Mouse (Mus musculus) forebrain, embryonic 15.5 days (tissue): ENCODE measurements around the gene Gm9817. TPM values are rescaled to one million over a fixed set of nuclear protein-coding genes. Genes with fewer than 3 reads are reported as not detected.
"Not testable (repeated sequence)": the region's sequence is repeated elsewhere in the genome, so short reads cannot be mapped to it uniquely, and the experiment has no call there.

Experiments
- ATAC-seq: fragments of 200-750 bp; cut with Nextera tagmentation; replicated peaks from 2 replicates; pipeline ENCODE4 v1.8.0; 2017; ENCODE audit warnings: mild to moderate bottlenecking, moderate TSS enrichment, moderate library complexity
- H3K27ac ChIP-seq: fragments of 300-500 bp; sonication (generic); replicated peaks from 2 replicates; pipeline ENCODE4 v1.5.1; 2015; ENCODE audit warnings: mild to moderate bottlenecking, inconsistent platforms
- H3K27me3 ChIP-seq: fragments of 300-500 bp; sonication (generic); 2 replicates; pipeline ENCODE4 v1.6.1; 2015; ENCODE audit warnings: inconsistent platforms
- H3K36me3 ChIP-seq: fragments of 300-500 bp; sonication (generic); 2 replicates; pipeline ENCODE4 v1.6.1; 2015; ENCODE audit warnings: mild to moderate bottlenecking, inconsistent platforms
- H3K4me1 ChIP-seq: fragments of 300-500 bp; sonication (generic); 2 replicates; pipeline ENCODE4 v1.6.1; 2015; ENCODE audit warnings: inconsistent platforms
- H3K4me2 ChIP-seq: fragments of 300-500 bp; sonication (generic); replicated peaks from 2 replicates; pipeline ENCODE4 v1.6.1; 2015; ENCODE audit warnings: mild to moderate bottlenecking, inconsistent platforms
- H3K4me3 ChIP-seq: fragments of 300-500 bp; sonication (generic); 2 replicates; pipeline ENCODE4 v1.5.1; 2015; ENCODE audit warnings: mild to moderate bottlenecking, inconsistent platforms
- H3K9ac ChIP-seq: fragments of 300-500 bp; sonication (generic); replicated peaks from 2 replicates; pipeline ENCODE4 v1.6.1; 2015; ENCODE audit warnings: mild to moderate bottlenecking, inconsistent platforms
- H3K9me3 ChIP-seq: fragments of 300-500 bp; sonication (generic); 2 replicates; pipeline ENCODE4 v1.6.1; 2016; ENCODE audit warnings: inconsistent platforms
- WGBS: fragments of 180-500 bp; shearing (Covaris S2); methylation state at CpG from one replicate; pipeline ENCODE4 v1.1.7; 2015; ENCODE audit warnings: mixed read lengths; 5-methylcytosine and 5-hydroxymethylcytosine counted together
- polyA plus RNA-seq: library from polyadenylated mRNA; unstranded; fragments of >200 nt; fragmentation: Nextera tagmentation; extraction: Ambion mirVana; gene quantifications from 2 replicates; pipeline ENCODE4 v1.2.1, GENCODE M21; 2015

Gm9817 gene
- 0.18 TPM in 1 of 2 replicates, not detected in the other for polyA plus RNA-seq

DNA sequence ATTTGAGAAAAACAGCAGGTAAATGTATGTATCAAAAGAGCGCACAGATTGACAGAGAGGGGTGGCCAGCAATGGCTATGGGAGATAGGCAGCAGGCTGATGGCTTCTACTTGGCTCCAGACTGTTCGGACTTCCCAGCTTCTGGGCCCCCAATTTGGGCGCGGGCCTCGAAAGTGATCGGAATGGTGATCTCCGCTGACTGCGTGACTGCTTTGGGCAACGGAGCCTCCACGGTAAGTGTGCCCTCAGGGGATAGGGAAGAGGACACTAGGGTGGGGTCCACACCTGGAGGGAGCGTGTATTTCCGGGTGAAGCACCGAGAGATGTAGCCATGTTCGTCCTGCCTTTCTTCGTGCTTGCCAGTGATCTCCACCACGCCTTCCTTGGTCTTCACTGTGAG lies at the start of gene Gm9817:
TSS of gene Gm9817 (plus strand) at position 301 of the 400 bp plus-strand sequence.
- not testable (repeated sequence) for H3K4me1 ChIP-seq, H3K9ac ChIP-seq, H3K36me3 ChIP-seq, ATAC-seq, H3K4me3 ChIP-seq, H3K27me3 ChIP-seq, H3K9me3 ChIP-seq, H3K4me2 ChIP-seq, H3K27ac ChIP-seq
- 60% methylated on average over 16 of the region's 16 CpGs for WGBS

DNA sequence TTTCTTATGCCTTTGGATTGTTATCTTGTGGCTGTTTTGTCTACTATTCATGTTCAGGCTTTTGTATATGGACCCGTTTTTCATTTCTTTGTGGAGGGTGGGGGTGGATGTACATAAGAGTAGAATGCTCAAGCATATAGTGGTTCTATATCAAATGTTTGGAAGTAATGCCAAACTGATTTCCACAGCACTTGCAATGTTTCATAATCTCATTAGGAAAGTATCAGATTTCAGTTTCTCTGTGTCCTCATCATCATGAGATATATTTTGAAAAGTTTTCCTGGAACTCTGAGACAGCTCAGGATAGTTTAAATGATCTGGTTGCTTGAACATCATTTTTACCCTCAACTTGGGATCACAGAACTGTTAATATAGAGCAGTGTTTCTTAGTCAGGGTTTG lies 48.7 kb upstream of the Gm9817 start:
- no peak overlapping the region for H3K27ac ChIP-seq
- no peaks in the 10 kb centered on the region for H3K36me3 ChIP-seq
- H3K9me3 ChIP-seq: no peaks in the 10 kb centered on the region
- no peak overlapping the region for H3K9ac ChIP-seq
- ATAC-seq: no peak
- H3K4me3 ChIP-seq: no peak overlapping the region
- H3K27me3 ChIP-seq: no peaks in the 10 kb centered on the region
- no peak overlapping the region for H3K4me2 ChIP-seq
- WGBS: 78% methylated on average over 1 of the region's 1 CpGs
- peaks cover 3% of the 10 kb centered on the region; the same call in 1 of the 2 replicates for H3K4me1 ChIP-seq

DNA sequence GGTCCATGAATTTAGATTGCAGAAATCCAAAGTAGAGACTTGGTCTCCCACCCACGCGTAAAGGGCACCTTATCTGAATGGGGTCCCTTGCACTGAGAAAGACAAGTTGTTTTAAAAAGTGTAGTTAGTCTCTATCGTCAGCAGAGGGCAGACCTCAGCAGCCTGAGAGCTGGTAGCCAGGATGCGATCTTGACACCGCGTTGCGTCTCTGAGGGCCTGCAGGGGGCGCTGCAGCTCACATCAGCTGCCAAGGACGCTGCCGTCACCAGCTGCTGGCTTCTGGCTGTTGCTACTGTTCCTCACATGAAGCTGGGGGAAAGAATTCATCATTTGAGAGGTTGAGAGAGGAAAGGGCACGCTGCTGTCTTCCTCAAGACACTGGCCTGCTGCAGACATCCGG lies 47.7 kb upstream of the Gm9817 start:
- no peaks in the 10 kb centered on the region for H3K36me3 ChIP-seq
- no peaks in the 10 kb centered on the region for H3K27me3 ChIP-seq
- peak; percentile 58; the same call in 1 of the 2 replicates for ATAC-seq
- no peak overlapping the region for H3K27ac ChIP-seq
- no peak overlapping the region for H3K9ac ChIP-seq
- no peak overlapping the region for H3K4me3 ChIP-seq
- H3K4me2 ChIP-seq: no peak overlapping the region
- no peaks in the 10 kb centered on the region for H3K9me3 ChIP-seq
- WGBS: 12% methylated on average over 12 of the region's 12 CpGs
- H3K4me1 ChIP-seq: peaks cover 3% of the 10 kb centered on the region; the same call in 1 of the 2 replicates

DNA sequence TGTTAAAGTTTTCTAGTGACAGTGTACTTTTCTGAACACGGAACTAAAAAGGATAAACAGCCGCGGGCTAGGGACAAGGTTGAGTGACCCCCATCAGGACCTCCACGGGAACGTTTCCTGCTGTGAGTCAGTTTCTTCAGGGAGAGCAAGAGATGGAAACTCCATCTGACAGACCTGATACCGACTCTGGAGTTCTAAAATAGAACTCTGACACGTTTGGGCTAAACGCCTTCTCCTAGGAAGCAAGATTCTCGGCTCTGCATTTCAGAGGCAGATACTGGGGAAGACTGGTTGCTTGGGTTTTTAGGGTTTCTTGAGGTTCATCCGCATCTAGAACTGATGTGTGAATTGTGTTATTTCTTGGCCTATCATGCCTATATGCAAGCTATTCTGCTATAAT lies 47.2 kb upstream of the Gm9817 start:
- no peaks in the 10 kb centered on the region for H3K36me3 ChIP-seq
- no peak overlapping the region for H3K27ac ChIP-seq
- WGBS: 79% methylated on average over 10 of the region's 10 CpGs
- H3K27me3 ChIP-seq: no peaks in the 10 kb centered on the region
- H3K9ac ChIP-seq: no peak overlapping the region
- H3K9me3 ChIP-seq: no peaks in the 10 kb centered on the region
- ATAC-seq: no peak
- no peak overlapping the region for H3K4me2 ChIP-seq
- H3K4me3 ChIP-seq: no peak overlapping the region
- peaks cover 3% of the 10 kb centered on the region; the same call in 1 of the 2 replicates for H3K4me1 ChIP-seq

DNA sequence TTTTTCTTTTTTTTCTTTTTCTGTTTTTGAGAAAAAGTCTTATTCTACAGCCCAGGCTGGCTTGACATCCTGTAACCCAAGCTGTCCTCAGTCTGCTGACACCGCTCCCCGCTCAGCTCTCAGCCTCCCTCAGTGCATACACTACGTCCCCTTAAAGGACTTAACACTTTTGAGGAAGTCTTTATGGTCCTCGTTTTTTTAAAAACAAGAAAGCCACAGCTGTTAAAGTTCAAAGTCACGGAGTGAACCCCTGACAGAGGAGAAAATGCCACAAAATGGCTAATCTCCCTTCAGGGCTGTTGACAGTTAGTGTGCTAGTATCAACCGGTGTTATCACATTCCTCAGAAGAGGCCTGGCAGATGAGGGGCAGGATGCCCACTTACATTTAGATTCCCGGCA lies 46.7 kb upstream of the Gm9817 start:
- Histone ChIP-seq H3K27me3 (no peaks in the 10 kb centered on the region), H3K4me1 (peaks cover 3% of the 10 kb centered on the region; the same call in 1 of the 2 replicates), H3K36me3 (no peaks in the 10 kb centered on the region), H3K4me2 (no peak overlapping the region), H3K9me3 (no peaks in the 10 kb centered on the region), H3K9ac (no peak overlapping the region), H3K4me3 (no peak overlapping the region), H3K27ac (no peak overlapping the region)
- 85% methylated on average over 7 of the region's 7 CpGs for WGBS
- no peak for ATAC-seq

DNA sequence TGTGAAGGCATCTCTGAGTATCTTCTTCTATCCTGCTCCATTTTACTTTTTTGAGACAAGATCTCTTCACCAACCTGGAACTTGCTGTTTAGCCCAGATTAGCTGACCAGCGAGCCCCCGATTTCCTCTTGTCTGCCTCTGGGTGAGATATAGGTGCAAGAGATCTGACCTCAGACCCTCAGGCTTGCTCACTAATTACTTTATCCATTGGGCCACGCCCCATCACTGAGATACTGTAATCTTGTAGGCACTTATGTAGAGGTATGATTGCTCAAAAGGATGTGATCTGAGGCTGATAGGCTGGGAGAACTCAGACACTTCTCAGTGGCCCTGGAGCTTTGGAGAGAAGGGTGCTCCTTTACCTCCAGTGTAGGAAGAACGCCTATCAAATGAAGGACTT lies 46.0 kb upstream of the Gm9817 start:
- WGBS: 89% methylated on average over 4 of the region's 4 CpGs
- H3K4me2 ChIP-seq: no peak overlapping the region
- no peak for ATAC-seq
- no peaks in the 10 kb centered on the region for H3K27me3 ChIP-seq
- no peak overlapping the region for H3K9ac ChIP-seq
- no peak overlapping the region for H3K4me3 ChIP-seq
- no peaks in the 10 kb centered on the region for H3K36me3 ChIP-seq
- no peaks in the 10 kb centered on the region for H3K9me3 ChIP-seq
- H3K27ac ChIP-seq: no peak overlapping the region
- H3K4me1 ChIP-seq: peaks cover 5% of the 10 kb centered on the region; the same call in 1 of the 2 replicates

DNA sequence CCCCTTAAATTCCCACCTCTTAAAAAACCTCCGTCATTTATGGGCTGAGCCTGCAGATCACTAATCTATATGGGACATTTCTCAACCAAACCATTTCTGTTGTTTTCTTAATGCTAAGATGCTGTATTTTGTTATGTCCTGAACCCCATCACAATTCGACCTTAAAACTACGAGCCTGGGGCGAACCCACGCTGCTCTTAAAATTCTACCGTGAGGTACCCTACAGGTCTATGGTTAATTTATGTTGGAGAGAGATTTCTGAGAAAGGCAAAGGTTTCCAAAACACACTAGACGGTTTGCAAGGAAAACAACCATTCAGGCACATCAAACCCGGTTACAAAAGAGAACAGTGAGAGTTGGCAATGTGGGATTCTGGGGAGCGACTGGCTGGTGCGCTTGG lies 45.1 kb upstream of the Gm9817 start:
- no peak overlapping the region for H3K4me2 ChIP-seq
- H3K4me1 ChIP-seq: peaks cover 8% of the 10 kb centered on the region; the same call in 1 of the 2 replicates
- ATAC-seq: no peak
- no peak overlapping the region for H3K9ac ChIP-seq
- no peaks in the 10 kb centered on the region for H3K9me3 ChIP-seq
- no peak overlapping the region for H3K4me3 ChIP-seq
- 87% methylated on average over 10 of the region's 10 CpGs for WGBS
- H3K27ac ChIP-seq: no peak overlapping the region
- H3K36me3 ChIP-seq: no peaks in the 10 kb centered on the region
- H3K27me3 ChIP-seq: no peaks in the 10 kb centered on the region

DNA sequence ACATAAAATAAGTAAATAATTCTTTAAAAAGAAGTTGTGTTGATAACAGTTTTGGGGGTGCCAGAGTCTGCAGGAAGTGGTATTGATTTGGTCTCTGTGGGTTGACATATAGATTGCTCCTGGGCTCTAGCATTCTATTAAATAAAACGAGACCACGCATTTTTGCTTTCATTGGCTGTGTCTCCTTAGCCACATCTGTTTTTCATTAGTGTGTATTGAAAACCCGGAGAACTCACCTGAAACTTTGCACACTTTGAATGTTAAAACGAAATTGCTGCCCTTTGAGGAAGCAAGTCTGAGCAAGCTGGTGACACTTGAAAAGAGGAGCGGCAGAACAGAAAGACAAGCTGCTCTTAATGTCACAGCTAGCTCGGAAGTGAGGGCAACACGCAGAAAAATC lies 43.7 kb upstream of the Gm9817 start:
- Histone ChIP-seq H3K9me3 (no peaks in the 10 kb centered on the region), H3K27ac (no peak overlapping the region)

DNA sequence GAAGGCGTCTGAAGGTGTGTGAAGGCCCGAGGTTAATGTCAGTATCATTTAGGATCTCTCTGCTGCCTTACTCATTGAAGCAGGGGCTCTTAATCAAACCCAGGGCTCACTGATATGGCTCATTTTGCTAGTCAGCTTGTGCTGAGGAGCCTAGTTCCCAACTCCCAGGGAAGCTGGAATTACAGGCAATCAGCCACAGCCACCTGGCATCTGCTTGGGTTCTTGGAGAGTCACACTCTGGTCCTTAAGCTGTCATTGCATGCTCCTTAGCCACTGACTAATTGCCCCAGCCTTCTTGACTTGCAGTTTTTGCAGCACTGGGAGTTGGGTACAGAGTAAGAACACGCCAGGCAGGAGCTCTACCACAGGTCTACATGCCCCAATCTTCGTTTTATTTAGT lies 42.1 kb upstream of the Gm9817 start:
- 91% methylated on average over 4 of the region's 4 CpGs for WGBS
- H3K4me2 ChIP-seq: no peak overlapping the region
- no peaks in the 10 kb centered on the region for H3K9me3 ChIP-seq
- H3K4me3 ChIP-seq: no peak overlapping the region
- H3K27ac ChIP-seq: no peak overlapping the region
- H3K9ac ChIP-seq: no peak overlapping the region
- H3K27me3 ChIP-seq: no peaks in the 10 kb centered on the region
- no peaks in the 10 kb centered on the region for H3K36me3 ChIP-seq
- ATAC-seq: no peak
- peaks cover 13% of the 10 kb centered on the region for H3K4me1 ChIP-seq

More for the DNA sequence above, 43.7 kb upstream of the Gm9817 start:
- H3K36me3 ChIP-seq: no peaks in the 10 kb centered on the region
- H3K4me2 ChIP-seq: no peak overlapping the region
- no peak overlapping the region for H3K9ac ChIP-seq
- H3K27me3 ChIP-seq: no peaks in the 10 kb centered on the region
- ATAC-seq: no peak
- no peak overlapping the region for H3K4me3 ChIP-seq
- peaks cover 8% of the 10 kb centered on the region; the same call in 1 of the 2 replicates for H3K4me1 ChIP-seq
- 86% methylated on average over 7 of the region's 7 CpGs for WGBS

DNA sequence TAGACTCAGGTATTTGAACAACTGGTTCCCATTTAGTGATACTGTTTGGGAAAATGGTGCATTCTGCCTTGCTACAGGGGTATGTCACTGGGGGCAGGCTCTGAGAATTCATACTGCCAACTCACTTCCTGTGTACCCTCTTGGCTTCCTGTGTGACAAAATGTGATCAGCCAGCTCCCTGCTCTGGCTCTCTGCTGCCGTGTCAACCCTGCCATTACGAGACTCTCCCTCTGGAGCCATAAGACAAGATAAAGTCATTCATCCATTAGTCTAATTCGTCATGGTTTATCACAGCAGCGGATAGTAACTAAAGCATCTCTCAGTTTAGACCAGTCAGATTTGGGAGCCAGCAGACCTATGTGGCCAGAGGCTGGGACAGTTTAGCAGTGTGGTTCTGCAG lies 38.3 kb upstream of the Gm9817 start:
- 84% methylated on average over 4 of the region's 4 CpGs for WGBS
- Histone ChIP-seq H3K4me1 (peaks cover 13% of the 10 kb centered on the region), H3K9me3 (no peaks in the 10 kb centered on the region), H3K27ac (no peak overlapping the region), H3K36me3 (no peaks in the 10 kb centered on the region), H3K9ac (no peak overlapping the region), H3K4me2 (no peak overlapping the region), H3K27me3 (no peaks in the 10 kb centered on the region), H3K4me3 (no peak overlapping the region)
- ATAC-seq: no peak

DNA sequence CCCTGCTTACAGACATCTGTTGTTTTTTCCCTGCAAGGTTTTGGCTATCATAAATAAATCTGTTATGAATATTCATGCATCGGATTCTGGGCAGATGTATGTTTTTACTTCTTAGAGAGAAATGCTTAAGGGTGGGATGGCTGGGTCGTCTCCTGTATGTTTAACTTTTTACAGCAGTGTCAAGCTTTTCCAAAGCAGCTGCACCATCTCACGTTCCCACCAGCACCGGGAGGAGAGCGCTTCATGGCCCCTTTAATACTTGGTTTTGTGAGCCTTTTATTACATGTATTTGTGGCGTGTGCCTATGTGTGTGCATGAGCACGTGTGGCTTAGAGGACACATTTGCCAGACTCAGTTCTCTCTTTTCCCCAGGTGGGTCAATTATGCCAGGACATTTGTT lies 37.8 kb upstream of the Gm9817 start:
- H3K27me3 ChIP-seq: no peaks in the 10 kb centered on the region
- no peak overlapping the region for H3K4me2 ChIP-seq
- no peaks in the 10 kb centered on the region for H3K36me3 ChIP-seq
- H3K9ac ChIP-seq: no peak overlapping the region
- H3K9me3 ChIP-seq: no peaks in the 10 kb centered on the region
- no peak overlapping the region for H3K27ac ChIP-seq
- peaks cover 13% of the 10 kb centered on the region for H3K4me1 ChIP-seq
- no peak for ATAC-seq
- 74% methylated on average over 7 of the region's 7 CpGs for WGBS
- no peak overlapping the region for H3K4me3 ChIP-seq

DNA sequence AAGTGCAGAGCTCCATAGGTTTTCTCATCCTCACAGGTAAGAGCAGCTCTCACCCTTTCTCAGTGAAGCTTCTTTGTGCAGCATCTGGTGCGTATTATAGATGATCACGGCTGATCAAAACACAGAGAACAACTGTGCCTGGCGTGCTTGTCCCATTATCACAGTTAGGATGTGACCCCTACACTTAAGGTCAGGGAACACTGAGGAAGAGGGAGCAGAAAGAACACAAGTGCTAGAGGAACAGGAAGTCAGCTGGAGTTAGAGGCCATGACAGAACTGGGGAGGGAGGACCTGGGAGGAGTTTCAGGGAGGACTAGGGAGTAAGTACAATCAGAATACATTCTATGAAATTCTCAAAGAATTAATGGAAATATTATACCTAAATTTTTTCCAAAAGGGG lies 35.0 kb upstream of the Gm9817 start:
- H3K36me3 ChIP-seq: no peaks in the 10 kb centered on the region
- ATAC-seq: no peak
- H3K27ac ChIP-seq: no peak overlapping the region
- H3K27me3 ChIP-seq: no peaks in the 10 kb centered on the region
- H3K4me2 ChIP-seq: no peak overlapping the region
- peaks cover 9% of the 10 kb centered on the region; the same call in 1 of the 2 replicates for H3K4me1 ChIP-seq
- no peak overlapping the region for H3K4me3 ChIP-seq
- no peak overlapping the region for H3K9ac ChIP-seq
- H3K9me3 ChIP-seq: no peaks in the 10 kb centered on the region
- 89% methylated on average over 3 of the region's 3 CpGs for WGBS

DNA sequence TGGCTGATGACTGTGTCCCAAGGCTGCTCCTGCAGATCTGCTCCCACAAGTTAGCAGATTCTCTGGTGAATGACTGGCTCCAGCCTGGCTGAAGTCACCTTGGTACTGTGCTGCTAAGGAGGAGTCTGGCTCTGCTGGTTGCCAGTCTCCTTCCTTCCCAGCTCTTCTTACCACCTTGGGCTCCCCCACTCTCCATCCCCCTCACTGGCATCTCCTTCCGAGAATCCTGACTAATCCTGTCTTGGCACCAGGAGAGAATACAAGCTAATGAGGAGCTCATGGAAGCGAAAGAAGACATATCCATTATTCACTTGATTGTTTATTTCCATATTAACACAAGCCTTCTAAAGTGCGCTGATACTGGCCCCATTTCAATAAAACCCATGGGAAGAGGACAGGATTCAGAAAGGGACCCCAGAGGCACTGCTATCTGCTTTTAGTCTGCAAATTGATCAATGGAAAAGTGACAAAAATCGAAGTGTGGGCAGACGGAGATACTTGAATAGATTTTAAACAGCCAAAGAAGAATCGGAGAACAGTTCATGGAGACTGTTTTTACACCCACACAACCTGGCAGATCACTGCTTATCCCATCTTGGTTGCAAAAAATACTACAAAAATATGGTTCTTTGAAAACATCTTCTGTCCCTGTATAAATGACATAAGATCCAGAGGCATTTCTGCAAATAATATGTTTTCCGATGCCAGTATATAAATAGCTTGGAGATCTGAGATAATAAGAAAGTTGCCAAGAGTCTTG lies 29.1 kb upstream of the Gm9817 start:
- H3K27me3 ChIP-seq: no peaks in the 10 kb centered on the region
- WGBS: 53% methylated on average over 7 of the region's 7 CpGs
- H3K36me3 ChIP-seq: no peaks in the 10 kb centered on the region
- no peak for ATAC-seq
- H3K4me1 ChIP-seq: 0 out of 2 replicates have a peak, but pooled peaks cover 13% of the 10 kb centered on the region
- peak overlapping the region; percentile 6 for H3K27ac ChIP-seq
- no peak overlapping the region for H3K4me2 ChIP-seq
- no peak overlapping the region for H3K4me3 ChIP-seq
- H3K9ac ChIP-seq: no peak overlapping the region
- H3K9me3 ChIP-seq: no peaks in the 10 kb centered on the region
